Mouse (Mus musculus) c-Kit-positive CD71-positive TER-119-negative erythroid progenitor cells, embryonic 14.5 days (primary cell): ENCODE results near the gene Krt8.
"Not testable (repeated sequence)": the region's sequence is repeated elsewhere in the genome, so short reads cannot be mapped to it uniquely, and the experiment has no call there.

Experiments
- DNase-seq: peaks from one replicate; pipeline ENCODE4 v3.0.0-alpha.2; 2013; ENCODE audit warnings: low read depth

Krt8 gene

GRCm38 (mm10) chr15:102007097-102008069 lies 3.1 kb upstream of the Krt8 start:
- no peak for DNase-seq

- DNase-seq = no peak
Observed at GRCm38 (mm10) chr15:102006317-102006716, 2.0 kb upstream of the Krt8 start.

GRCm38 (mm10) chr15:102005290-102005689 lies 1.0 kb upstream of the Krt8 start:
- no peak for DNase-seq

- DNase-seq = no peak
Observed at GRCm38 (mm10) chr15:102003516-102003915, 766 bp downstream of the Krt8 start.

GRCm38 (mm10) chr15:102002646-102003488 lies 1.4 kb downstream of the Krt8 start:
- DNase-seq = no peak

GRCm38 (mm10) chr15:101999676-102000335 lies 4.5 kb downstream of the Krt8 start:
- DNase-seq = no peak

- no peak for DNase-seq
Observed at GRCm38 (mm10) chr15:101999156-101999555, 5.1 kb downstream of the Krt8 start.

- not testable (repeated sequence) for DNase-seq
Observed at GRCm38 (mm10) chr15:101996450-101997078, 7.7 kb downstream of the Krt8 start.

GRCm38 (mm10) chr15:101995484-101996236 lies 8.6 kb downstream of the Krt8 start:
- no peak for DNase-seq

- DNase-seq = no peak
Observed at GRCm38 (mm10) chr15:101994365-101994764, 9.9 kb downstream of the Krt8 start.

GRCm38 (mm10) chr15:101990946-101991345 lies 13.3 kb downstream of the Krt8 start:
- DNase-seq = no peak

GRCm38 (mm10) chr15:101988714-101989113 lies 15.6 kb downstream of the Krt8 start:
- DNase-seq = no peak

- DNase-seq = peak; percentile 70
Observed at GRCm38 (mm10) chr15:101988119-101988518, 16.2 kb downstream of the Krt8 start.

GRCm38 (mm10) chr15:101984746-101985145 lies 19.5 kb downstream of the Krt8 start:
- DNase-seq = no peak

- DNase-seq = peak; percentile 89
Observed at GRCm38 (mm10) chr15:101983949-101984601, 20.2 kb downstream of the Krt8 start.

- DNase-seq = no peak
Observed at GRCm38 (mm10) chr15:101983315-101983948, 20.9 kb downstream of the Krt8 start.

- DNase-seq = no peak
Observed at GRCm38 (mm10) chr15:101980849-101981248, 23.4 kb downstream of the Krt8 start.

- peak; percentile 77 for DNase-seq
Observed at GRCm38 (mm10) chr15:101977043-101977726, 27.1 kb downstream of the Krt8 start.

- DNase-seq = no peak
Observed at GRCm38 (mm10) chr15:101976641-101977040, 27.6 kb downstream of the Krt8 start.
